Mouse (Mus musculus) adipocyte (in vitro differentiated cells): ENCODE data around the gene Aebp2.

Experiments used
- DNase-seq: peaks from one replicate; pipeline ENCODE4 v3.0.0-alpha.2; 2016; ENCODE audit warnings: low spot score

The Aebp2 gene

DNA sequence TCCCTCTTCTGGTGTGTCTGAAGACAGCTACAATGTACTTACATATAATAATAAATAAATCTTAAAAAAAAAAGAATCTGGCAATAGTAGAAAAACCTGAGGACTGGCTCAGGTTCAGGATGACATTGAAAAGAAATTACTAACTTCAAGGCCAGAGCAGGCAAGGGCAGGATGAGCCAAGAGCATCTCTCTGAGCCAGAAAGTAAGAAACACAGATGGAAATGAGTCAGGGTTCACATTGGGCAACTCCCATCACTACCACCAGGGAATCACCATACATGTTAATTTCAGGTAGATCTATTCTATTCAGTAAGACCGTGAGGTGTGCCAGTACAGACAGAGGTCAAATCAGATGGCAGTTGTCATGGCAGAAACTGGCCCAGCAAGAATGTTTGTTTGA is 76.1 kb downstream of the Aebp2 start:
- DNase-seq, result no peak

DNA sequence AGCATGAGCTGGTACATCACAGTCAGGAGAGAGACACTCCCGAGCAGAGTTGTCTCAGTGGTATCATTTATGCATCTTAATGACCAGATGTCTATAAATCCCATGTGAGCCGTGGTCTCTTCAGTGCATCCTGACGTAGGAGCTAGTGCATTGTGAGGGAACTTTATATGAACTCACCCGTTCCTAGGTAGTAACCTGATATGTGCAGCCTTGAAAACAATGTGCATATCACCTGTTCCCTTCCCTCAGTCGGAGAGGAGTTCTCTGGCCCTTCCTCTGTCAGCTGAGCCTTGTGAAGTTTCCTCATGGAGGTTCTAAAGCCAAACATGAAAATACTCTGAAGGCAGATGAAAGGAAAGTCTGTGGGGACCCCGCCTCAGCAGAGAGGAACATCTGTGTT is 78.8 kb downstream of the Aebp2 start:
- DNase-seq, result no peak

DNA sequence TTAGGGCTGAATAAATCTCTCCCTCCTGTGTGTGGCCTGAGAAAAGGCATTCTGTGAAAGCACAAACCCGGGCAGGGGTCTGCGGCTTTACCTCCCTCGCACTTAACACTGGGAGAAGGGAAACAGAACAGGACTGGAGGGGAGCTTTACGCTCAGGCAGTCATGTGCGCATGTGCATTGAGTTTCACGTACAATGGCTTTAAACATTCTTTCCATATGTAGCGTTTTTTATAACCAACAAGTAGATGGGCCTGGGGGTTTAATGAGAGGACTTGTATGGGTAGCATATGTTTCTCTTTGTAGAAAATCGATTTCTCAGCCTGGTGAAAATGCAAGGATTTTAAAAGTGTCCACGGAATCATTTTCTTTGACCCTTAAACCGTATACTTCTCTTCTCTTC is 82.7 kb downstream of the Aebp2 start:
- no peak for DNase-seq

DNA sequence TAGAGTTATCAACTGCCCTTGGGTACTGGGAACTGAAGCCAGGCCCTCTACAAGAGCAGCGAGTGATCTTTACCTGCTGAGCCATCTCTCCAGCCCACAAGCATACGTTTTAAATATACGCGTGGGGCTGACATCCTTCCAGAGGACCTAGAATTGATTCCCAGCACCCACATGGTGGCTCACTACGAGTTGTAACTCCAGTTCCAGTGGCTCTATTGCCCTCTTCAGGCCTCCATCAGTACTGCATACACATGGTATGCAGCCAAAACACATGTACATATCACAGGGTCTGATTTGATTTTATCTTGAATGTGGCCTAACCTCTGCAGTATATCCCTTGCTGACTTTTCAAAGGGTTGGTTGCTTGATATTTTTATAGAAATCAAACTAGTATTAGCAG is 83.6 kb downstream of the Aebp2 start:
- no peak for DNase-seq

DNA sequence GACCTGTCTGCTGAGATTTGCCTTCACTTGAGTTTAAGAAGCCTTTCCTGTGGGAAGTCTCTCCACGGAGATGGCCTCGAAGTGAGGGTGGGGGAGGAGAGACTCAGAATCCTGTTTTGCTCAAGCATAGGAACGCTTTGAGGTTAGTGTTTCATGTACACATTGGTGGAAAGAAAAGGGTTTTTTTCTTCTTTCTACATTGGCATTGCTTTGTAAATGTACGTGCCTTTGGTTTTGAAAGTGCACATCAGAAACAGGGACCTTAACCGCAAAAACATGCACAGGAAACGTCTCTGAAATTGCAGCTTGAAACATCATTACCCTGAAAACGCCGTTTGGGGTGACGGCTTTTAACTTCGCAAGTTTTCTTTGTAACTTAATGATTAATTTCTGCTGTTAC is 85.6 kb downstream of the Aebp2 start:
- no peak for DNase-seq

DNA sequence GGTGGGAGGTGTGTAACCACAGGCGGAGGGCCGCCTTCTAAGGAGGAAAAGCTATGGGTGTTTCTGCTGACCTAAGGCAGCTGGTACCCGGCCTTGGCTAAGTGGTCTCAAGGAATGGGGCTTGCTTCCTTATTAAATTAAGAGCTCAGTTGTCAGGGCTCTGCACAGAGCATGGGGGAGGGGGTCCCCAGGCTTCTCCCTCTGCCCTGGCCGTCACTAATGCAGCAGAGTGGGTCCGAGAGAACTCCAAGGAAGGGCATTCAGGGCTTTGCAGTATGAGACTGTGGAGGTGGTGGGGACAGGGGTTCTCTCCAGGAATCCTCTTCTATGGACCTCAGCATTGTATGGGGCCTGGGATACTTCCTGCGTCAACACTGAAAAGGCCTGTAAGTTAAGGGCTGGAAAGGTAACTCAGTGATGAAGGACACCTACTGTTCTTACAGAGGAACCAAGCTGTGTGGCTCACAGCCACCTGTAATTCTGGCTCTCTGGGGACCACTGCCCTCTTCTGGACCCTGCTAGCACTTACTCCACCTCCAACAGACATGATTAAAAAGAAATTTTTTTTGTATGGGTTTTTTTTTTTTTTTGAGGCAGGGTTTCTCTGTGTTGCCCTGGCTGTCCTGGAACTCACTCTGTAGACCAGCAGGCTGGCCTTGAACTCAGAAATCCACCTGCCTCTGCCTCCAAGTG is 87.1 kb downstream of the Aebp2 start:
- DNase-seq, result no peak

DNA sequence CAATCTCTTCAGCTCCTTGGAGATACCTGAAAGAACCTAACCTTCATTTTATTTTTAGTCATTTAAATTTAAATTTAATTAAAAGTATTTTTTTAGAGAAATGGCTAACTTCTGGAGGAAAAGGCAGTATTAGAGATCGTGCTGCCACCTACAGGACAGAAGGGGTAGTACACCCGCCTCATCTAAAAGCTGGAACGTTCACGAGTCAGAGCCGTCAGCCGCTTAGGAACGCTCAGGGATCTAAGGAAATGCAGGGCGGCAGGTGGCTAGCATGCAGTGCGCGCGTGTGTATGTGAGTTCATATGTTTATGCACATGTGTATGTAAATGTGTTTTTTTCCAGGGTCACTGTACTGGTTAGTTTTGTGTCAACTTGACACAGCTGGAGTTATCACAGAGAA is 90.3 kb downstream of the Aebp2 start:
- peak; percentile 77 for DNase-seq

DNA sequence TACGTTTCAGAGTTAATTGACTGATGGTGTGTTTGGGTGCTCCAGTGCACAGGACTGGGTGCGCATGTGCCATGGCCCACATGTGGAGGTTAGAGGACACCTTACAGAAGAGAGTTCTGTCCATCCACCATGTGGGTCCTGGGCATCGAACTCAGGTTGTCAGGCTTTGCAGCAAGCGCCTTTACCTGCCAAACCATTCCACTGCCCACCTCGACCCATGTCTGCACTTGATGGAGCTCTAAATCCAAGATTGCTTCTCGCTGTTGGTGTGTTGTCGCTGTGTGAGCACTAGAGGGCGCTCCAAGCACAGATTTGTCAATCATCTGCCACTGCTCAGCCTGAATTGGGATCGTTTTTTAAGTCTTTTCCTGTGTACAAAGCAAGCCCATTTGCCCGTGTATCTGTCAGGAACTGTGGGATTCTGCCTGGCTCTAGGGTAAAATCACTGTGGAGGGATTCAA is 92.5 kb downstream of the Aebp2 start:
- DNase-seq, result peak; percentile 86

DNA sequence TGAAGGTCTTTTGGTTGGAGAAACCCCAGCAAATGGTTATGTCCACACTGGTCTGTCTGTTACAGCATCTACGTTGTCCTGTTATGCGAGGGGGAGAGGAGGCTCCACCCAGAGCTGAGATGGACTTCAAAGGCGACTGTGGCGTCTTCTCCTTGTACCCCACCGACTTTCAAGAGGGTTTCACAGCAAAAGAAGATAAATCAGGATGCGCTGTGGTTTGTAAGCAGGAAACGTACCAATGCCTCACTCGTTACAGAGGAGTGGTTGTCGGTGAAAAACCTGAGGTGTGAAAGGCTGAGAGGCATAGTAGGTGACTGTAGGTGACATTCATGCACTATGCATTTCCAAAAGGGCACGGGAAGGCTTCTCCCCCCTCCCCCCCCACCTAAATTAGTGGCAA is 99.6 kb downstream of the Aebp2 start:
- no peak for DNase-seq
